Mouse (Mus musculus) liver, postnatal 0 days (tissue): Measurements from ENCODE around the gene D930007J09Rik. TPM values are rescaled to one million over a fixed set of nuclear protein-coding genes. Genes with fewer than 3 reads are reported as not detected.

Experiments
- ATAC-seq: fragments of 200-750 bp; cut with Nextera tagmentation; 2 replicates; pipeline ENCODE4 v1.8.0; 2017; ENCODE audit warnings: mild to moderate bottlenecking, moderate library complexity
- DNase-seq: peaks from one replicate; pipeline ENCODE4 v3.0.0-alpha.2; 2016
- H3K27ac ChIP-seq: fragments of 300-500 bp; sonication (generic); 2 replicates; pipeline ENCODE4 v1.5.1; 2014; ENCODE audit warnings: antibody characterized with exemption, moderate library complexity, mild to moderate bottlenecking, low read depth
- H3K27me3 ChIP-seq: fragments of 300-500 bp; sonication (generic); 2 replicates; pipeline ENCODE4 v1.6.1; 2014; ENCODE audit warnings: low read length, control low read depth, mixed read lengths; ENCODE audit not compliant: insufficient read depth
- H3K36me3 ChIP-seq: fragments of 300-500 bp; sonication (generic); replicated peaks from 2 replicates; pipeline ENCODE4 v1.6.1; 2014; ENCODE audit warnings: mild to moderate bottlenecking, control low read depth, low read length, moderate library complexity, mixed read lengths; ENCODE audit not compliant: insufficient read depth
- H3K4me1 ChIP-seq: fragments of 300-500 bp; sonication (generic); 2 replicates; pipeline ENCODE4 v1.6.1; 2014; ENCODE audit warnings: antibody characterized with exemption, mild to moderate bottlenecking, control low read depth; ENCODE audit not compliant: insufficient read depth
- H3K4me2 ChIP-seq: fragments of 300-500 bp; sonication (generic); 2 replicates; pipeline ENCODE4 v1.6.1; 2014; ENCODE audit warnings: low read depth, mild to moderate bottlenecking, low read length, moderate library complexity, mixed read lengths
- H3K4me3 ChIP-seq: fragments of 300-500 bp; sonication (generic); 2 replicates; pipeline ENCODE4 v1.5.1; 2014; ENCODE audit warnings: low read depth, low read length
- H3K9ac ChIP-seq: fragments of 300-500 bp; sonication (generic); replicated peaks from 2 replicates; pipeline ENCODE4 v1.6.1; 2014; ENCODE audit warnings: mild to moderate bottlenecking, moderate library complexity
- H3K9me3 ChIP-seq: fragments of 300-500 bp; sonication (generic); 2 replicates; pipeline ENCODE4 v1.6.1; 2016; ENCODE audit warnings: mild to moderate bottlenecking, control low read depth, low read length, mixed read lengths
- CTCF ChIP-seq: sonication (generic); IDR thresholded peaks from 2 replicates; pipeline ENCODE4 v1.5.1; 2016; ENCODE audit warnings: antibody characterized with exemption, low read depth
- EP300 ChIP-seq: IDR thresholded peaks from 2 replicates; pipeline ENCODE4 v1.6.1; 2016; ENCODE audit warnings: antibody characterized with exemption, low read depth, mild to moderate bottlenecking
- WGBS: fragments of 180-500 bp; shearing (Covaris S2); extraction: QIAGEN DNeasy Blood & Tissue Kit; methylation state at CpG from one replicate; pipeline ENCODE4 v1.1.7; 2014; ENCODE audit not compliant: insufficient replicate concordance; 5-methylcytosine and 5-hydroxymethylcytosine counted together
- polyA plus RNA-seq: library from polyadenylated mRNA; unstranded; fragments of >200 nt; fragmentation: Nextera tagmentation; extraction: Ambion mirVana; gene quantifications from 2 replicates; pipeline ENCODE4 v1.2.1, GENCODE M21; 2015

Gene D930007J09Rik
- polyA plus RNA-seq: not detected in 2 replicates

DNA sequence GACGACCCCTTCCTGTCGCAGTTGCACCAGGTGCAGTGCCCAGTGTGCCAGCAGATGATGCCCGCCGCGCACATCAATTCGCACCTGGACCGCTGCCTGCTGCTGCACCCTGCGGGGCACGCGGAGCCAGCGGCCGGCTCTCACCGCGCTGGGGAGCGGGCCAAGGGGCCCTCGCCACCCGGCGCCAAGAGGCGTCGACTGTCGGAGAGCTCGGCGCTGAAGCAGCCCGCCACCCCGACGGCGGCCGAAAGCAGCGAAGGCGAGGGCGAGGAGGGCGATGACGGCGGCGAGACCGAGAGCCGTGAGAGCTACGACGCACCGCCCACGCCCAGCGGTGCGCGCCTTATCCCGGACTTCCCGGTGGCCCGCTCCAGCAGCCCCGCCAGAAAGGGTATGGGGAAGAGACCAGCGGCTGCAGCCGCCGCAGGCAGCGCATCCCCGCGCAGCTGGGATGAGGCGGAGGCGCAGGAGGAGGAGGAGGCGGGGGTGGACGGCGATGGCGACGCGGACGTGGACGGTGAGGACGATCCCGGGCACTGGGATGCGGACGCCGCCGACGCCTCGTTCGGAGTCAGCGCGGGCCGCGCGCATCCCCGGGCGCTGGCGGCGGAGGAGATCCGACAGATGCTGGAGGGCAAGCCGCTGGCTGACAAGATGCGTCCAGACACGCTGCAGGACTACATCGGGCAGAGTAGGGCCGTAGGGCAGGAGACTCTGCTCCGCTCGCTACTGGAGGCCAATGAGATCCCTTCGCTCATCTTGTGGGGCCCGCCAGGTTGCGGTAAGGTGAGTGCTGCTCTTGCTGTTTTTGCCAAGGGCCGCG lies at the start of gene D930007J09Rik:
TSS of gene D930007J09Rik (minus strand) at position 591 of the 823 bp plus-strand sequence.
- Histone ChIP-seq H3K36me3 (peaks cover 6% of the 10 kb centered on the region), H3K4me2 (peak within 1 kb of the TSS; percentile 86), H3K4me3 (peak within 1 kb of the TSS; percentile 82), H3K9me3 (no peaks in the 10 kb centered on the region), H3K27ac (peak within 1 kb of the TSS; percentile 29; the same call in 1 of the 2 replicates), H3K9ac (peak within 1 kb of the TSS; percentile 66), H3K4me1 (peaks cover 21% of the 10 kb centered on the region), H3K27me3 (no peaks in the 10 kb centered on the region)
- DNase-seq (peak; percentile 60), ATAC-seq (peak; percentile 38)
- 3% methylated on average over 88 of the region's 95 CpGs for whole genome bisulfite sequencing
- TF ChIP-seq CTCF: no peak
- no peak for TF ChIP-seq EP300

DNA sequence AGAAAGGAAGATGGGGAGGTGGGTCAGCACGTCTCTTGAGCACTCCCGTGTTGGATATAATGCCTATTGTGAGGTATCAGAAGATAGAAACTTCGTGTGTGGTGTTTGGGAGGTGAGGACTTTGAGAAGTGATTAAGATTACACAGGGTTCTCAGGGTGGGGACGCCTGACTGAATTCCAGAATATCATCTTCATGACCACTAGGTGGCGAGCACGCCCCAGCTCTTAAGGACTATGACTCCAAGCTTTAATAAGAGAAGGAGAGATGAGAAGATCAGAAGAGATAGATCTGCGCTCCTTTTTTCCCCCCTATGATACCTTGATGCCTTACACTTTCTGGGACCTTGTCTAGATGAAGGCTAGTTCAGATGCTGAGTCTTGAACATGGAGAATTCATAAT lies 49.3 kb upstream of the D930007J09Rik start:
- H3K27me3 ChIP-seq: no peaks in the 10 kb centered on the region
- no peak overlapping the region for H3K9ac ChIP-seq
- DNase-seq: peak; percentile 39
- WGBS: 6% methylated on average over 7 of the region's 7 CpGs
- H3K36me3 ChIP-seq: no peaks in the 10 kb centered on the region
- no peaks in the 10 kb centered on the region for H3K9me3 ChIP-seq
- no peak overlapping the region for H3K4me3 ChIP-seq
- peak; percentile 81 for TF ChIP-seq CTCF
- no peak for TF ChIP-seq EP300
- ATAC-seq: peak; percentile 35; the same call in 1 of the 2 replicates
- H3K27ac ChIP-seq: no peak overlapping the region
- peaks cover 18% of the 10 kb centered on the region for H3K4me1 ChIP-seq
- 0 out of 2 replicates have a peak overlapping the region, but pooled peaks have one; percentile 13 for H3K4me2 ChIP-seq

- peak within 1 kb of the TSS; percentile 29 for H3K4me3 ChIP-seq
- peaks cover 18% of the 10 kb centered on the region for H3K4me1 ChIP-seq
- ATAC-seq (0 out of 2 replicates have a peak, but pooled peaks have one; percentile 33), DNase-seq (peak; percentile 50)
- WGBS: 41% methylated on average over 10 of the region's 10 CpGs
- no peaks in the 10 kb centered on the region for H3K27me3 ChIP-seq
- no peak within 1 kb of the TSS for H3K9ac ChIP-seq
- peak within 1 kb of the TSS; percentile 52; the same call in 1 of the 2 replicates for H3K4me2 ChIP-seq
- H3K36me3 ChIP-seq: no peaks in the 10 kb centered on the region
- H3K9me3 ChIP-seq: no peaks in the 10 kb centered on the region
- TF ChIP-seq EP300: no peak
- no peak for TF ChIP-seq CTCF
- no peak within 1 kb of the TSS for H3K27ac ChIP-seq
Measured at GRCm38 (mm10) chr13:32850668-32851404, 48.2 kb upstream of the D930007J09Rik start, which contains the start of gene Serpinb1a. Serpinb1a (minus strand) TSS chr13:32851185.

- Histone ChIP-seq H3K4me2 (peak overlapping the region; percentile 52), H3K9me3 (no peaks in the 10 kb centered on the region), H3K27ac (no peak overlapping the region), H3K4me1 (peaks cover 18% of the 10 kb centered on the region), H3K36me3 (no peaks in the 10 kb centered on the region), H3K9ac (no peak overlapping the region), H3K4me3 (peak overlapping the region; percentile 29), H3K27me3 (no peaks in the 10 kb centered on the region)
- ATAC-seq (no peak), DNase-seq (no peak)
- TF ChIP-seq EP300 (no peak), CTCF (no peak)
- WGBS: 44% methylated on average over 1 of the region's 1 CpGs
Measured at GRCm38 (mm10) chr13:32850156-32850555, 47.5 kb upstream of the D930007J09Rik start.

- no peaks in the 10 kb centered on the region for H3K9me3 ChIP-seq
- H3K36me3 ChIP-seq: no peaks in the 10 kb centered on the region; the same call in 1 of the 2 replicates
- H3K4me2 ChIP-seq: peak overlapping the region; percentile 52
- peak overlapping the region; percentile 64 for H3K27ac ChIP-seq
- TF ChIP-seq EP300: no peak
- TF ChIP-seq CTCF: no peak
- H3K9ac ChIP-seq: no peak overlapping the region
- H3K4me1 ChIP-seq: peaks cover 18% of the 10 kb centered on the region
- peak overlapping the region; percentile 29 for H3K4me3 ChIP-seq
- no peaks in the 10 kb centered on the region for H3K27me3 ChIP-seq
- ATAC-seq: 0 out of 2 replicates have a peak, but pooled peaks have one; percentile 31
- DNase-seq: no peak
Measured at GRCm38 (mm10) chr13:32849531-32850123, 47.0 kb upstream of the D930007J09Rik start.
